Mouse (Mus musculus) 3T3-L1 (cell line): ENCODE results near the gene Car10.
"Not testable (repeated sequence)": the region's sequence is repeated elsewhere in the genome, so short reads cannot be mapped to it uniquely, and the experiment has no call there.

ENCODE experiments used
- DNase-seq: peaks from one replicate; pipeline ENCODE4 v3.0.0-alpha.2; 2015; ENCODE audit warnings: low read depth, low spot score

Gene Car10

GRCm38 (mm10) chr11:93391159-93391558, 293.3 kb downstream of the Car10 start:
- DNase-seq = no peak

GRCm38 (mm10) chr11:93393371-93393770, 295.5 kb downstream of the Car10 start:
- not testable (repeated sequence) for DNase-seq

GRCm38 (mm10) chr11:93396356-93396755, 298.5 kb downstream of the Car10 start:
- no peak for DNase-seq

- not testable (repeated sequence) for DNase-seq
Observed at GRCm38 (mm10) chr11:93401167-93401566, 303.3 kb downstream of the Car10 start.

- DNase-seq = no peak
Observed at GRCm38 (mm10) chr11:93407981-93408380, 310.2 kb downstream of the Car10 start.

- DNase-seq = no peak
Observed at GRCm38 (mm10) chr11:93431482-93431881, 333.7 kb downstream of the Car10 start.

GRCm38 (mm10) chr11:93434997-93435915, 337.4 kb downstream of the Car10 start:
- no peak for DNase-seq

GRCm38 (mm10) chr11:93436892-93437291, 339.1 kb downstream of the Car10 start:
- DNase-seq = no peak

- no peak for DNase-seq
Observed at GRCm38 (mm10) chr11:93440466-93440865, 342.6 kb downstream of the Car10 start.

GRCm38 (mm10) chr11:93443777-93444176, 345.9 kb downstream of the Car10 start:
- no peak for DNase-seq

GRCm38 (mm10) chr11:93444741-93445140, 346.9 kb downstream of the Car10 start:
- no peak for DNase-seq

GRCm38 (mm10) chr11:93447566-93447965, 349.7 kb downstream of the Car10 start:
- no peak for DNase-seq

- DNase-seq = no peak
Observed at GRCm38 (mm10) chr11:93448290-93449256, 350.7 kb downstream of the Car10 start.

- DNase-seq = no peak
Observed at GRCm38 (mm10) chr11:93450535-93450934, 352.7 kb downstream of the Car10 start.

GRCm38 (mm10) chr11:93466221-93466620, 368.4 kb downstream of the Car10 start:
- DNase-seq = no peak

- DNase-seq = no peak
Observed at GRCm38 (mm10) chr11:93467711-93468110, 369.9 kb downstream of the Car10 start.

- no peak for DNase-seq
Observed at GRCm38 (mm10) chr11:93470771-93471170, 372.9 kb downstream of the Car10 start.

GRCm38 (mm10) chr11:93471573-93472179, 373.8 kb downstream of the Car10 start:
- peak; percentile 76 for DNase-seq

- DNase-seq = no peak
Observed at GRCm38 (mm10) chr11:93484661-93485060, 386.8 kb downstream of the Car10 start.

GRCm38 (mm10) chr11:93487021-93487420, 389.2 kb downstream of the Car10 start:
- DNase-seq = no peak

- DNase-seq = no peak
Observed at GRCm38 (mm10) chr11:93487913-93488604, 390.2 kb downstream of the Car10 start.
